Mouse (Mus musculus) olfactory bulb, adult 2 months (tissue): ENCODE measurements around the gene Ikzf1.

Source experiments
- CTCF ChIP-seq: fragments of 200-500 bp; IDR thresholded peaks from 2 replicates; pipeline ENCODE4 v1.5.1; 2012; ENCODE audit warnings: low read depth, mild to moderate bottlenecking, low read length, moderate library complexity; ENCODE audit not compliant: insufficient read depth
- POLR2A ChIP-seq: fragments of 200-500 bp; IDR thresholded peaks from 2 replicates; pipeline ENCODE4 v1.6.1; 2012; ENCODE audit warnings: mild to moderate bottlenecking, low read depth, low read length, moderate library complexity; ENCODE audit not compliant: insufficient read depth

- TF ChIP-seq CTCF (no peak), POLR2A (no peak)
Measured at GRCm38 (mm10) chr11:11701378-11701777, 16.6 kb downstream of the Ikzf1 start.
